Mouse (Mus musculus): ENCODE results near the gene Tbc1d22a.

Gene Tbc1d22a

GRCm38 (mm10) chr15:86411532-86412080, 197.3 kb downstream of the Tbc1d22a start:
- no peak for DNase-seq

GRCm38 (mm10) chr15:86415951-86416350, 201.7 kb downstream of the Tbc1d22a start:
- no peak for DNase-seq

GRCm38 (mm10) chr15:86418436-86418835, 204.2 kb downstream of the Tbc1d22a start:
- no peak for DNase-seq

GRCm38 (mm10) chr15:86419620-86420019, 205.4 kb downstream of the Tbc1d22a start:
- peak; percentile 26 for DNase-seq

GRCm38 (mm10) chr15:86422858-86423257, 208.6 kb downstream of the Tbc1d22a start:
- no peak for DNase-seq

GRCm38 (mm10) chr15:86423884-86424283, 209.6 kb downstream of the Tbc1d22a start:
- no peak for DNase-seq

- no peak for DNase-seq
These were observed 210.7 kb downstream of the Tbc1d22a start for GRCm38 (mm10) chr15:86424971-86425370.

GRCm38 (mm10) chr15:86426364-86427000, 212.2 kb downstream of the Tbc1d22a start:
- no peak for DNase-seq

GRCm38 (mm10) chr15:86427439-86427838, 213.2 kb downstream of the Tbc1d22a start:
- no peak for DNase-seq

GRCm38 (mm10) chr15:86428496-86428895, 214.2 kb downstream of the Tbc1d22a start:
- peak; percentile 22 for DNase-seq

GRCm38 (mm10) chr15:86429766-86430335, 215.6 kb downstream of the Tbc1d22a start:
- DNase-seq: no peak

GRCm38 (mm10) chr15:86431539-86432080, 217.4 kb downstream of the Tbc1d22a start:
- DNase-seq: no peak

- DNase-seq: no peak
These were observed 218.5 kb downstream of the Tbc1d22a start for GRCm38 (mm10) chr15:86432791-86433190.

GRCm38 (mm10) chr15:86433378-86433777, 219.1 kb downstream of the Tbc1d22a start:
- no peak for DNase-seq

- no peak for DNase-seq
These were observed 220.0 kb downstream of the Tbc1d22a start for GRCm38 (mm10) chr15:86434241-86434640.

GRCm38 (mm10) chr15:86437346-86437745, 223.1 kb downstream of the Tbc1d22a start:
- no peak for DNase-seq

GRCm38 (mm10) chr15:86439015-86439796, 224.9 kb downstream of the Tbc1d22a start:
- DNase-seq: no peak

- DNase-seq: no peak
These were observed 230.0 kb downstream of the Tbc1d22a start for GRCm38 (mm10) chr15:86444271-86444670.

- DNase-seq: no peak
These were observed 231.8 kb downstream of the Tbc1d22a start for GRCm38 (mm10) chr15:86446064-86446463.

GRCm38 (mm10) chr15:86447251-86447650, 233.0 kb downstream of the Tbc1d22a start:
- DNase-seq: no peak

GRCm38 (mm10) chr15:86449236-86449635, 235.0 kb downstream of the Tbc1d22a start:
- peak; percentile 51 for DNase-seq

- DNase-seq: no peak
These were observed 235.5 kb downstream of the Tbc1d22a start for GRCm38 (mm10) chr15:86449794-86450193.

GRCm38 (mm10) chr15:86459413-86459812, 245.2 kb downstream of the Tbc1d22a start:
- DNase-seq: no peak

Data from cerebellum, adult 11-12 months (tissue).